Mouse (Mus musculus) left cerebral cortex, adult 8-10 months (tissue): Measurements from ENCODE around the gene Cd209b. TPM values are rescaled to one million over a fixed set of nuclear protein-coding genes. Genes with fewer than 3 reads are reported as not detected.

Experiments used
- DNase-seq, 2 experiments: peaks; one replicate each; pipeline ENCODE4 v3.0.0; 2022; ENCODE audit warnings: low spot score in 2 of 2
- total RNA-seq, 4 experiments: library from RNA; stranded (reverse); gene quantifications; 2 replicates each; pipeline ENCODE4 v1.2.4; 2022

Gene Cd209b
- total RNA-seq: 1 to 10 TPM in 2 of 4 experiments, under 1 TPM in 2; 0.70 to 1.5 (median 1.1) TPM

- no peak for DNase-seq
These were observed at the start of gene Cd209b for GRCm38 (mm10) chr8:3926744-3927143. Gene Cd209b, minus strand, starts transcription at chr8:3926844.

- DNase-seq: no peak
These were observed 29.4 kb upstream of the Cd209b start for GRCm38 (mm10) chr8:3956037-3956436.

DNA sequence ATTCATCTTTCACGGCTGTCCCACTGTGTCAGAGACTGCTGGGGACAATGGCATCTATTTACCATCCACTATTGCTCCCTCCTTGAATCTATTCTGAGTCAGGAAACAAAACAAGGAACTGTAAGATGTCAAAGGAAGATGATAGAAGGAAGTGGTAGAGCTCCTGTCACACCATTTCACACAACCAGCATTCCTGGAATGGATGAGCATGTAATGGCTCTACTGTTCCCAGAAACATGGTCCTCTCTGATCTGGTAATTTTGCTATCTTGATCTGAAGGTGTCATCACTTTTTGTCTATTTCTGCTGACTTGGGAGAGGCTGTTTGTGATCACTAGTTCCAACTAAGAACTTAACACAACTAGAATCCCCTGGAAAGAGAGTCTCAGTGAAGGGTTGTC, 28.0 kb upstream of the Cd209b start, which contains the start of gene Cd209c:
TSS of gene Cd209c (minus strand) at position 101 of the 400 bp plus-strand sequence.
- no peak for DNase-seq

GRCm38 (mm10) chr8:3940023-3940422, 13.4 kb upstream of the Cd209b start:
- DNase-seq: no peak

DNA sequence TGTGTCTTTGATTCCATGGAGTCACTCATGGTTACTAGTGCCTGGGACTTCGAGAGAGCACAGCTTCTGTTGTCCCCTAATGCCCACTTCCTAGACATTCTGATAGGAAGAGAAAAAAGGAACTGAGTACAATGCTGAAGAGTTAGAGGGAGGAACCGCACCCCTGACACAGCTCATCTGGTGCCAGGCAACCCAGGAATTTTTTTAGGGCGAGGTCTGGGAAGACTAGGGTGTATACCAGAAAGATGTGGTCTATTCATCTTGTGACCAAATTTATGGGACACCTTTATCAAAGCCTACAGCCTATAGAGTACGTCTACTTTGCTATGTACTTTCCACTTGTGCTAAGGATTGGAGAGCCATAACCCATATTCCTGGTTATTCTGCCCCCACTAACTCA, 48.2 kb downstream of the Cd209b start, which contains the start of gene Cd209d:
TSS of gene Cd209d (minus strand) at position 101 of the 400 bp plus-strand sequence.
- no peak for DNase-seq

DNA sequence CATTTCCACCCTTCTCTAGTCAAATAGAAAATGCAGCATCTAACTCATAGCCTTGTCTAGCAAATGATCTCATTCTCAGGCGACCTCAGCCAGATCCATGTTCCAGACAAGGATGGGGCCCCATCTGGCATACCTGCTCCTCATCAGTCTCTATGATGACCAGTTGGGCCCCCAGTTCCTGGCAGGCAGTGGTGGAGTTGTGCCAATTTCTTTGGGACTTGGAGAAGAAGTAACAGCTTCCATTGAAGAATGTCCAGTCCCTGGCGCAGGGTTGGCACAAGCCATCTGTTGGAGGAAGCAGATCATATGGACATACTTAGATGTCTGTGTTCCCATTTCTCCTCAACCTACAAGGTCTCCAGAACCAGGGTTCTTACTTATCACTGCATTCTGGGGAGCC, 50.5 kb downstream of the Cd209b start:
- DNase-seq: no peak

Other genes starting within 250 kb of the Cd209b start
- gene Fcer2a, start 232.7 kb downstream of the Cd209b start, total RNA-seq: not detected
- gene Clec4g, start 206.2 kb downstream of the Cd209b start, total RNA-seq: under 1 TPM in 2 of 4 experiments, not detected in 2; 0.27 to 0.40 TPM
- 1 to 10 TPM in 3 of 4 experiments, under 1 TPM in 1; 0.41 to 1.5 (median 1.2) TPM for gene Cd209a, start 177.9 kb downstream of the Cd209b start, total RNA-seq
- gene Cd209e, start 72.5 kb downstream of the Cd209b start, total RNA-seq: not detected
- gene Cd209d, start 48.3 kb downstream of the Cd209b start, total RNA-seq: not detected
- gene Cd209c, start 27.9 kb upstream of the Cd209b start, total RNA-seq: under 1 TPM in 3 of 4 experiments, not detected in 1; 0.41 to 0.65 (median 0.49) TPM
- gene Cd209f, start 179.0 kb upstream of the Cd209b start, total RNA-seq: under 1 TPM; 0.51 to 0.66 (median 0.62) TPM
- under 1 TPM in 2 of 4 experiments, not detected in 2; 0.15 to 0.32 TPM for gene Cd209g, start 207.3 kb upstream of the Cd209b start, total RNA-seq
- gene Evi5l, start 239.7 kb upstream of the Cd209b start, total RNA-seq: 100 to 1,000 TPM; 100 to 112 (median 107) TPM